Mouse (Mus musculus) forebrain, embryonic 14.5 days (tissue): ENCODE measurements at regions not wholly inside any gene's neighbourhood (a gene's known extent, or its start where the extent isn't known, plus 50 kb on each side); places are given as distances from the start of the nearest gene placed in this dataset.

Experiments
- ATAC-seq: fragments of 200-750 bp; cut with Nextera tagmentation; 2 replicates; pipeline ENCODE4 v1.8.0; 2017; ENCODE audit warnings: mild to moderate bottlenecking, moderate library complexity
- DNase-seq: peaks from one replicate; pipeline ENCODE4 v3.0.0-alpha.2; 2015; ENCODE audit warnings: low spot score
- H3K27ac ChIP-seq: fragments of 300-500 bp; sonication (generic); 2 replicates; pipeline ENCODE4 v1.5.1; 2014; ENCODE audit warnings: low read depth, mild to moderate bottlenecking, control low read depth, low read length, moderate library complexity
- H3K27me3 ChIP-seq: fragments of 300-500 bp; sonication (generic); replicated peaks from 2 replicates; pipeline ENCODE4 v1.6.1; 2014; ENCODE audit warnings: low read length, control low read depth, mixed read lengths; ENCODE audit not compliant: control insufficient read depth, insufficient read depth
- H3K36me3 ChIP-seq: fragments of 300-500 bp; sonication (generic); 2 replicates; pipeline ENCODE4 v1.6.1; 2014; ENCODE audit warnings: low read length, control low read depth; ENCODE audit not compliant: control insufficient read depth, insufficient read depth
- H3K4me1 ChIP-seq: fragments of 300-500 bp; sonication (generic); 2 replicates; pipeline ENCODE4 v1.6.1; 2014; ENCODE audit warnings: antibody characterized with exemption, low read length, control low read depth; ENCODE audit not compliant: control insufficient read depth, insufficient read depth
- H3K4me2 ChIP-seq: fragments of 300-500 bp; sonication (generic); 2 replicates; pipeline ENCODE4 v1.6.1; 2014; ENCODE audit warnings: mild to moderate bottlenecking, control low read depth, low read length
- H3K4me3 ChIP-seq: fragments of 300-500 bp; sonication (generic); 2 replicates; pipeline ENCODE4 v1.5.1; 2014; ENCODE audit warnings: low read depth, low read length, control low read depth
- H3K9ac ChIP-seq: fragments of 300-500 bp; sonication (generic); 2 replicates; pipeline ENCODE4 v1.6.1; 2014; ENCODE audit warnings: mild to moderate bottlenecking, low read length, control low read depth, moderate library complexity
- H3K9me3 ChIP-seq: fragments of 300-500 bp; sonication (generic); replicated peaks from 2 replicates; pipeline ENCODE4 v1.6.1; 2016; ENCODE audit warnings: low read length, control low read depth, mixed read lengths; ENCODE audit not compliant: control insufficient read depth
- WGBS: fragments of 180-500 bp; shearing (Covaris S2); extraction: QIAGEN DNeasy Blood & Tissue Kit; methylation state at CpG from one replicate; pipeline ENCODE4 v1.1.7; 2014; 5-methylcytosine and 5-hydroxymethylcytosine counted together

DNA sequence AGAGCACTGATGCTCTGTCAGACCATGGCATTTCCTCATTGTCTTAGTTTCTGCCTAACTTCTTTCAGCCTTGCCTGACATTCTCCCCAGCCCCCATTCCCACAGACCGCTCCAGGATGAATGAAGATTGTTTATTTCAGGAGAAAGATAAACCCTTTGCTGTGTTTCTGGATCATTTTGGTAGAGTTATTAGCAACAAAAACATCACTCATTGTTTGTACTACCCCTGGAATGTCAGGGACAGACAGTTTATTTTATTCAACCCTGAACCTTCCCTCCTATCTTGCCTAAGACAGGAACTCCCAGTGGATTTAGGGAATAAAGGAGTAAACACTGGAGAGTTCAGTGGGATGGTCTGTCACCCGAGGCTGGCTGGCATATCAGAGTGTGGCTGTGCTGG, 484.3 kb downstream of the Dhx35 start:
- no peak overlapping the region for H3K9ac ChIP-seq
- no peaks in the 10 kb centered on the region for H3K27me3 ChIP-seq
- H3K4me1 ChIP-seq, result no peaks in the 10 kb centered on the region
- H3K9me3 ChIP-seq, result no peaks in the 10 kb centered on the region
- no peaks in the 10 kb centered on the region for H3K36me3 ChIP-seq
- no peak overlapping the region for H3K4me3 ChIP-seq
- no peak overlapping the region for H3K4me2 ChIP-seq
- 67% methylated on average over 2 of the region's 2 CpGs for WGBS
- no peak overlapping the region for H3K27ac ChIP-seq
- DNase-seq (no peak), ATAC-seq (no peak)

DNA sequence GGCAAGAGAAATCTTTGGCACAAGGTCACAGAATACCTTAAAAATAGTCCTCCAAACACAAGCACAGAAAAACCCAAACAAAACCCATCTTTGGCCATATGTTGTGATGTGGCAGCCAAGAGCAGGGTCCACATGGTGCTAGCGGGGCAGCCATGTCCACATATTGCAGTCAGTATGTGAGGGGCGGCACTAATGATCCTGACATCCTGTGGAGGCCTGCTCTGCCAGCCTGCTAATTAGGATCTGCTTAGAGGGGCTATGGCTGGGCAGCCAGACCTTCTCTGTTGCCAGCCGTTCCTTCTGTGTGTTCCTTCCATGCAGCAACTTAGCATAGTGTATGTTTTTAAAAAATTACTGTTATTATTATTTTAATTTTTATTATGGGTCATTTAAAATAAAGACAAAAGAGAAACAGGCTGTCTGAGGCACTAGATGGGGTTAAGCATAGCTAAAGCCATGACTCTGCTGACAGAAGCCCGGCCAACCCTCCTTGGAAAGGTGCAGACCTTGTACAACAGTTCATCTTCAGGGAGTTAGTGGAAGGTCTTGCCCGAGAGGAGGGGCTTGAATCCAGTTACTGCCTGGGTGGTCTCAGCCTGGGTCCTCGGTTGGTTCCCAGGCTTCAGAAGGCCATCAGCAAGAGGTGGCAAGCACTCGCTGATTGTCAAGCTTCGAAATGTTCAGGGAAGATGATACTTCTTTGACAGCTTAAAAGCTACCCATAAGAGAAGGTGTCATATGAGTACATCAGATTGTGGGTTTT, 487.1 kb downstream of the Dhx35 start:
- Histone ChIP-seq H3K4me1 (no peaks in the 10 kb centered on the region), H3K9ac (no peak overlapping the region), H3K36me3 (no peaks in the 10 kb centered on the region), H3K27me3 (no peaks in the 10 kb centered on the region), H3K4me3 (no peak overlapping the region), H3K4me2 (no peak overlapping the region), H3K9me3 (no peaks in the 10 kb centered on the region), H3K27ac (no peak overlapping the region)
- 69% methylated on average over 8 of the region's 8 CpGs for WGBS
- DNase-seq (peak; percentile 53), ATAC-seq (peak; percentile 60; the same call in 1 of the 2 replicates)

DNA sequence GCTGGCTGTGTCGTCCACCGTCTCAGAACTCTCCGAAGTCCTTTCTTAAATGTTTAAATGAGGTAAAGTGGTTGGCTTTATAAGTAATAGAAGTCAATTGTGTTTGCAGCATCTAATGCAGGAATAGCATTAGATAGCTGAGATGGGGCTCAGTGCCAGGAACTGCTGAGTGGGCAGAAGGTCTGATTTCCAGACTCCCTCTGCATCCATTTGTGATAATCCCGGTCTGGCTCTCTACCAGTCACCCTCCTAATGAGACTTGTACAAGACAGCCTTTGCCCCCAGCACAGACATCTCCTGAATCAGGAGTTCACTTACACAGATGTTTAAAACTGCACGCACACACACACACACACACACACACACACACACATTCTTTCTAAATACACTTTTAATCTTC, 489.5 kb downstream of the Dhx35 start:
- peak; percentile 46; the same call in 1 of the 2 replicates for ATAC-seq

DNA sequence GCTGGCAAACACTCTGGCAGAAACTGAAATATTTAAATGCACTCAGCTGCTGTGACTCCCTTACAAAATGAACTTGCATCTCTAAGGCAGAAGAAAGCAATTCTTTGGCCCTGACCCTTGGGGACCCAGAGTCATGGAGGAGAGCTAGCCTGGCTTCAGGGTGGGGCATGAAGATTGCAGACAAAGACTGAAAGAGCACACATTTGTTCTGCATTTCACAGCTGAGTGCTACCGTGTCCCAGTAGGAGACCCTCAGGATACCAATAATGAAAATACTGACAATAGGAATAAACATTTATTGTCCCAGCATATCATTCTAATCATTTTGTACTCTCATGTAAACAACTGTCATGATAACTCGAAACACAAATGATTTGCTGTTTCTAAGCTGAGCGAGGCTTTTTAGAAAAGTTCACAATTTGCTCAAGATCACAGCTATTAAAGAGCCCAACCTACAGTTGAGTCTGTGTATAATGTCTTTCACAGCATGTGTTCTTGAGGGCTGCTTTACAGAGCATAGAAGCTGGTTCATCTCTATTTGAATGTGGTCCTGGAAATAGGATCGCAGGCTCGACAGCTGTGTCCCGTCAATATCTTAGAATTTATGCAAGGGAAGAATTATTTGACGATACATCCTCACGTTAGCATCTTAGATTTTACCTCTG, 490.1 kb downstream of the Dhx35 start:
- DNase-seq (no peak), ATAC-seq (no peak)
- Histone ChIP-seq H3K4me2 (no peak overlapping the region), H3K4me1 (no peaks in the 10 kb centered on the region), H3K9me3 (no peaks in the 10 kb centered on the region), H3K9ac (no peak overlapping the region), H3K27me3 (no peaks in the 10 kb centered on the region), H3K36me3 (no peaks in the 10 kb centered on the region), H3K4me3 (no peak overlapping the region), H3K27ac (no peak overlapping the region)
- 74% methylated on average over 8 of the region's 8 CpGs for WGBS

More for the DNA sequence above, 489.5 kb downstream of the Dhx35 start:
- no peak overlapping the region for H3K4me3 ChIP-seq
- no peaks in the 10 kb centered on the region for H3K36me3 ChIP-seq
- peak; percentile 62 for DNase-seq
- no peaks in the 10 kb centered on the region for H3K9me3 ChIP-seq
- H3K4me1 ChIP-seq, result no peaks in the 10 kb centered on the region
- WGBS, result 72% methylated on average over 5 of the region's 5 CpGs
- no peak overlapping the region for H3K9ac ChIP-seq
- H3K27ac ChIP-seq, result no peak overlapping the region
- H3K27me3 ChIP-seq, result no peaks in the 10 kb centered on the region
- H3K4me2 ChIP-seq, result no peak overlapping the region

DNA sequence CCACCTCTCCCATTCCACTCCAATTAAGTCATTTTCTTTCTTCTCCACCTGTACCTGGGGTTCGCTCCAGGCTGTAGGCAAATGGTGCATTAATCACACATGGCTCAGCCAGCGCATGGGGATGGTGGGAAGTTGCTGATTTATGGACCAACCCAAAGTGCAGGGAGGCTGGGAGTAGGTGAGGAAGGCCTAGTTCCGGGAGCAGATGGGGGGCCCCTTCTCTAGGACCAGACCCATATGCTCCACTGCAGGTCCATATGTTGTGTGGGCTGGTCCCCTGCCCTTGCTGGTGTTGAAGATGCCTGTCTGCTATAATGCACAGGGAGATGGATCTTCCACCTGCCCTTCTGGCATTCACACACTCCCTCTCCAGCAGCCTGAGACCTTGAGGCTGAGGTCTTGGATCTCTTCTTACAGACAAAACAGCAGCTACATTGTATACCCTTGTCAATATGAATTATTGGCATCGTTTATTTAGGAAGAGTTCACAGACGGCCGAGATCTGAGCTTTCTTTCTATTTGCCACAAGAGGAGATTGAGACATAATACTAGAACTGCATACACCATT, 493.5 kb downstream of the Dhx35 start:
- ATAC-seq (no peak), DNase-seq (no peak)
- no peaks in the 10 kb centered on the region for H3K36me3 ChIP-seq

DNA sequence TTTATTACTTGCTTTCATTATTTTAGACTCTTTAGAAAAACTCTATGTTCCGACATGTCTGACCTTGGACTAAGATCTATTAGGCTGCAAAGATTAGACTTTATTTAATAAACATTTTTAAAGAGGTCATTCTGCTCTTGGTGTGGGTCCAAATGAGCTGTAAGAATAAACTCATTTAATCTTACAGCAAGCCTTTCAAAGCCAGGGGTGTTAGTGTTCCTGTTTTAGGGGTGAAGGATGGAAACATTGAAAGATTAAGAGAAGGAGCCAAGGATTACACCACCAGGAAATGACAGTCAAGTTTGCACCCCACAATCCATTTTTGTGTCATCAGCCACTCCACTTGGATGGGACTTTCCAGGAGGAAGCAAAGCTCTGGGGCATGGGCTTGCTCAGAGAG, 495.5 kb downstream of the Dhx35 start:
- ATAC-seq (no peak), DNase-seq (no peak)
- H3K4me3 ChIP-seq, result no peak overlapping the region
- H3K4me1 ChIP-seq, result no peaks in the 10 kb centered on the region
- no peaks in the 10 kb centered on the region for H3K9me3 ChIP-seq
- H3K4me2 ChIP-seq, result no peak overlapping the region
- H3K9ac ChIP-seq, result no peak overlapping the region
- no peaks in the 10 kb centered on the region for H3K36me3 ChIP-seq
- 83% methylated on average over 1 of the region's 1 CpGs for WGBS
- no peak overlapping the region for H3K27ac ChIP-seq
- no peaks in the 10 kb centered on the region for H3K27me3 ChIP-seq

More for the DNA sequence above, 493.5 kb downstream of the Dhx35 start:
- 85% methylated on average over 6 of the region's 6 CpGs for WGBS
- Histone ChIP-seq H3K27ac (no peak overlapping the region), H3K4me3 (no peak overlapping the region), H3K9me3 (no peaks in the 10 kb centered on the region), H3K9ac (no peak overlapping the region), H3K27me3 (no peaks in the 10 kb centered on the region), H3K4me1 (no peaks in the 10 kb centered on the region), H3K4me2 (no peak overlapping the region)

DNA sequence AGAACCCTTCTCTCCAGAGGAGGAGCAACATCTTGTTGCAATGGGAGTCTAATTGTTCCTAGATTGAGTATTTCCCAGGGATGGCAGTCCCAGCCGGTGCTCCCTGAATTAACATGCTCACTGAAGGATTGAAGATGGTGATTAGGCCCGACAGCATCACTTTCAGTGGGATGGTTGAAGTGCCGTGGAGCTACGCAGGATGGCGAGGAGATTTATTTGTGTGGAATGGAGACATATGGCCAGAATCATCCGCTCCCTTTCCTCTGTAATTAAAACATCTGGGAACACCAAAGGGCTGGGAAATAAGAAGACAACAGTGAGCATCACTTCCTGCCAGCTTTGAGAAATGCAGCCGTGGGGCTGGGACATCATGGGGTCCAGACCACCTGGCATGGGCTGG, 512.4 kb downstream of the Dhx35 start:
- ATAC-seq (no peak), DNase-seq (no peak)
- 66% methylated on average over 7 of the region's 7 CpGs for WGBS
- Histone ChIP-seq H3K36me3 (no peaks in the 10 kb centered on the region), H3K4me1 (no peaks in the 10 kb centered on the region), H3K27ac (no peak overlapping the region), H3K27me3 (no peaks in the 10 kb centered on the region), H3K4me3 (no peak overlapping the region), H3K9me3 (no peaks in the 10 kb centered on the region), H3K4me2 (no peak overlapping the region), H3K9ac (no peak overlapping the region)

DNA sequence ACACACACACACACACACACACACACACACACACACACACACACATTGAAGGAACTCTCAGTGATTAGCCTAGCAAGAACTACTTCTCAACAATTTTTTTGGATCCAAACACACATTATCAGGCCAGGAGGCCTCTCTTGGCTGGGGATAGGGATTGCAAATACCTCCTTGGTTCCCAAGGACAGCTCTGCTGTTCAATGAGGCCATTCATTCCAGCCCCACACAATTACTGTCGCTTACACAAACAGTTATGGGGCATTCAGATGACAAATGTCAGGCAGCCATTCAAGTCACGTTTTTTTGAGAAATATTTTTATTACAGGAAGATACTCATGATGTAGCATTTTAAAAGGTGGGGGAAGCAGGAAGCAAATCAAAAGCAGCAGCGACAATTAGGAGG, 540.1 kb downstream of the Dhx35 start:
- DNase-seq (peak; percentile 42), ATAC-seq (no peak)
- H3K27me3 ChIP-seq, result no peaks in the 10 kb centered on the region
- no peak overlapping the region for H3K9ac ChIP-seq
- H3K27ac ChIP-seq, result no peak overlapping the region
- H3K36me3 ChIP-seq, result no peaks in the 10 kb centered on the region
- H3K4me1 ChIP-seq, result no peaks in the 10 kb centered on the region
- WGBS, result 59% methylated on average over 3 of the region's 3 CpGs
- H3K9me3 ChIP-seq, result no peaks in the 10 kb centered on the region
- H3K4me3 ChIP-seq, result no peak overlapping the region
- H3K4me2 ChIP-seq, result no peak overlapping the region

DNA sequence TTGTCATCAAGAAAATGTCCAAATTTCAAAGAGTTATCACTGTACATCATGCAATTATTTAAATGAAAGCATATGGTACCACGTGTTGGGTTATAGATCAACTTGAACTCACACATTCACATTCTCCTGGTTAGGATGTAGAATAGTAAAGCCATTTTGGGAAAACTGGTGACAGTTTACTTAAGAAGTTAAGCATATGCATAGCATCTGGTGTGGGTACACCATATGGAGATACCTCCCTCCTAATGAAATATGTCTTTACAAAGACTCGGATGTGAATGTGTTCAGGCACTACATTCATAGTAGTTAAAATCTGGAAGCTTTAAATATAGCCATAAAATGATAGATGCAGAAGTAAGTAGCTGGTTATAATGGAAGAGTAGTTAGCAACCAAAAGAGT, 542.0 kb downstream of the Dhx35 start:
- WGBS, result 60% methylated on average over 2 of the region's 2 CpGs
- Histone ChIP-seq H3K9me3 (no peaks in the 10 kb centered on the region), H3K4me1 (no peaks in the 10 kb centered on the region), H3K36me3 (no peaks in the 10 kb centered on the region), H3K27ac (no peak overlapping the region), H3K4me2 (no peak overlapping the region), H3K9ac (no peak overlapping the region), H3K27me3 (no peaks in the 10 kb centered on the region), H3K4me3 (no peak overlapping the region)
- ATAC-seq (no peak; the same call in 1 of the 2 replicates), DNase-seq (peak; percentile 69)
